9 mouse cellular contexts compared by ENCODE assay signal in genomic region chrX:167212707-167213106, GRCm38 (mm10). TPM values are rescaled to one million over a fixed set of nuclear protein-coding genes. Genes with fewer than 3 reads are reported as not detected.
DNase-seq lines count a peak whose midpoint lies in the region; ATAC-seq lines count a peak whose summit lies in the region.
"Had no signal": no experiment of that assay in that cellular context is flagged by ENCODE, and none has a peak within 500 bp of the region (broad histone marks: within the 10 kb centered on the region; RNA-seq: fewer than 3 reads in every experiment).

No protein-coding gene starts in this region.

- 0 out of 2 replicates have a peak, but pooled peaks have one; percentile 20 for ATAC-seq in forebrain, embryonic 15.5 days (replicated peaks)
- 0 out of 2 replicates have a peak, but pooled peaks have one; percentile 11 for ATAC-seq in intestine, embryonic 14.5 days (replicated peaks; ENCODE audit: low FRiP score, low TSS enrichment, low read depth)
- peak; percentile 23; the same call in 1 of the 2 replicates for ATAC-seq in midbrain, embryonic 11.5 days (ENCODE audit: low FRiP score)
- no peak for ATAC-seq in megakaryocyte-erythroid progenitor cell, adult 5-6 weeks (replicated peaks; ENCODE audit: low FRiP score, low TSS enrichment, poor library complexity, severe bottlenecking)

- no peak overlapping the region for H3K4me3 ChIP-seq in heart, embryonic 10.5 days
- H3K4me3 ChIP-seq in forebrain, embryonic 15.5 days: no peak overlapping the region
- H3K4me3 ChIP-seq in intestine, embryonic 14.5 days (ENCODE audit: low read depth, low read length): no peak overlapping the region
- no peak overlapping the region for H3K4me3 ChIP-seq in midbrain, embryonic 11.5 days (ENCODE audit: low read depth, low read length)

- no peak overlapping the region for H3K4me2 ChIP-seq in forebrain, embryonic 15.5 days (replicated peaks)
- H3K4me2 ChIP-seq in intestine, embryonic 14.5 days (ENCODE audit: low read length): no peak overlapping the region
- H3K4me2 ChIP-seq in midbrain, embryonic 11.5 days: no peak overlapping the region

- no peak overlapping the region for H3K9ac ChIP-seq in forebrain, embryonic 15.5 days (replicated peaks)
- H3K9ac ChIP-seq in intestine, embryonic 14.5 days (ENCODE audit: low read length): no peak overlapping the region
- no peak overlapping the region for H3K9ac ChIP-seq in midbrain, embryonic 11.5 days (ENCODE audit: low read length)

- H3K27me3 ChIP-seq in heart, embryonic 10.5 days (ENCODE audit: insufficient read depth, poor library complexity, severe bottlenecking): peaks cover 16% of the 10 kb centered on the region; the same call in 1 of the 2 replicates
- no peaks in the 10 kb centered on the region for H3K27me3 ChIP-seq in forebrain, embryonic 15.5 days
- H3K27me3 ChIP-seq in intestine, embryonic 14.5 days (replicated peaks; ENCODE audit: control insufficient read depth, insufficient read depth, low read length): no peaks in the 10 kb centered on the region; the same call in 1 of the 2 replicates
- H3K27me3 ChIP-seq in midbrain, embryonic 11.5 days (ENCODE audit: control insufficient read depth, insufficient read depth, low read length): peaks cover 7% of the 10 kb centered on the region

- H3K4me1 ChIP-seq in heart, embryonic 10.5 days: peaks cover 11% of the 10 kb centered on the region; the same call in 1 of the 2 replicates
- H3K4me1 ChIP-seq in forebrain, embryonic 15.5 days: peaks cover 19% of the 10 kb centered on the region
- H3K4me1 ChIP-seq in intestine, embryonic 14.5 days (replicated peaks; ENCODE audit: control insufficient read depth, insufficient read depth, low read length): no peaks in the 10 kb centered on the region; the same call in 1 of the 2 replicates
- peaks cover 8% of the 10 kb centered on the region; the same call in 1 of the 2 replicates for H3K4me1 ChIP-seq in midbrain, embryonic 11.5 days (ENCODE audit: control insufficient read depth, insufficient read depth, low read length)

- H3K9me3 ChIP-seq in heart, embryonic 10.5 days: no peaks in the 10 kb centered on the region
- no peaks in the 10 kb centered on the region for H3K9me3 ChIP-seq in forebrain, embryonic 15.5 days
- no peaks in the 10 kb centered on the region for H3K9me3 ChIP-seq in intestine, embryonic 14.5 days (ENCODE audit: control insufficient read depth, low read length)
- no peaks in the 10 kb centered on the region for H3K9me3 ChIP-seq in midbrain, embryonic 11.5 days (ENCODE audit: control insufficient read depth, low read length)

- no peak overlapping the region; the same call in 1 of the 2 replicates for H3K27ac ChIP-seq in heart, embryonic 10.5 days
- peak overlapping the region; percentile 50; the same call in 1 of the 2 replicates for H3K27ac ChIP-seq in forebrain, embryonic 15.5 days (replicated peaks)
- H3K27ac ChIP-seq in intestine, embryonic 14.5 days (ENCODE audit: low read depth): no peak overlapping the region
- no peak overlapping the region for H3K27ac ChIP-seq in midbrain, embryonic 11.5 days (ENCODE audit: low read depth, low read length)

- 39% methylated on average over 8 of the region's 8 CpGs for WGBS in heart, embryonic 10.5 days
- 25% methylated on average over 8 of the region's 8 CpGs for WGBS in forebrain, embryonic 15.5 days
- WGBS in intestine, embryonic 14.5 days: 20% methylated on average over 8 of the region's 8 CpGs
- WGBS in midbrain, embryonic 11.5 days: 21% methylated on average over 8 of the region's 8 CpGs

- H3K36me3 ChIP-seq in heart, embryonic 10.5 days: no peaks in the 10 kb centered on the region
- no peaks in the 10 kb centered on the region for H3K36me3 ChIP-seq in forebrain, embryonic 15.5 days
- no peaks in the 10 kb centered on the region for H3K36me3 ChIP-seq in intestine, embryonic 14.5 days (ENCODE audit: control insufficient read depth, insufficient read depth, low read length)
- H3K36me3 ChIP-seq in midbrain, embryonic 11.5 days (ENCODE audit: control insufficient read depth, insufficient read depth, low read length): no peaks in the 10 kb centered on the region

- peak; percentile 94 for DNase-seq in heart, adult 11 months
- no peak for DNase-seq in heart, embryonic 10.5 days (ENCODE audit: low spot score)
- peak; percentile 59 for DNase-seq in Muller cell, postnatal 12 days (ENCODE audit: inconsistent ontology term)
- DNase-seq in intestine, embryonic 14.5 days (ENCODE audit: low spot score): no peak
- DNase-seq in midbrain, embryonic 11.5 days (ENCODE audit: low spot score, missing footprints): peak; percentile 86
- DNase-seq in cerebellum, postnatal 25 days: no peak

RNA-seq across cellular contexts. Expression of gene Tmsb4x, which starts 3.6 kb away (rescaled TPM):
- 1,947 and 1,991 TPM in 2 replicates for polyA plus RNA-seq in heart, embryonic 10.5 days (2016; fragmentation: Nextera tagmentation; extraction: Ambion mirVana)
- polyA plus RNA-seq in forebrain, embryonic 15.5 days (2015; fragmentation: Nextera tagmentation; extraction: Ambion mirVana): 7,356 and 7,374 TPM in 2 replicates
- polyA plus RNA-seq in intestine, embryonic 14.5 days (2014; fragmentation: Nextera tagmentation; extraction: Ambion mirVana): 3,370 and 3,374 TPM in 2 replicates
- polyA plus RNA-seq in midbrain, embryonic 11.5 days (2014; fragmentation: Nextera tagmentation; extraction: Ambion mirVana): 5,801 and 6,146 TPM in 2 replicates
- 237 and 370 TPM in 2 replicates for total RNA-seq in megakaryocyte-erythroid progenitor cell, adult 5-6 weeks (2014; fragmentation: Nextera tagmentation)
- 226 and 321 TPM in 2 replicates for total RNA-seq in megakaryocyte-erythroid progenitor cell, adult 5-6 weeks (2017)
- total RNA-seq: MEL had no signal

RNA-seq across cellular contexts. Expression of gene Tlr8, which starts 51.4 kb away (rescaled TPM):
- 0.08 TPM in 1 of 2 replicates, not detected in the other for polyA plus RNA-seq in heart, embryonic 10.5 days (2016; fragmentation: Nextera tagmentation; extraction: Ambion mirVana)
- polyA plus RNA-seq in forebrain, embryonic 15.5 days (2015; fragmentation: Nextera tagmentation; extraction: Ambion mirVana): 0.05 and 0.09 TPM in 2 replicates
- 0.26 and 0.45 TPM in 2 replicates for polyA plus RNA-seq in intestine, embryonic 14.5 days (2014; fragmentation: Nextera tagmentation; extraction: Ambion mirVana)
- 0.14 TPM in 1 of 2 replicates, not detected in the other for polyA plus RNA-seq in midbrain, embryonic 11.5 days (2014; fragmentation: Nextera tagmentation; extraction: Ambion mirVana)
- not detected in 2 replicates for total RNA-seq in megakaryocyte-erythroid progenitor cell, adult 5-6 weeks (2014; fragmentation: Nextera tagmentation)
- total RNA-seq in megakaryocyte-erythroid progenitor cell, adult 5-6 weeks (2017): 0.52 TPM in 1 of 2 replicates, not detected in the other
- total RNA-seq: MEL had no signal

Comparison
In these comparisons a context has a peak if more than half of its experiments do, and no peak if none do; other contexts are left out.
1. DNase-seq: peak in heart, adult 11 months (single experiment), Muller cell, postnatal 12 days (single experiment) and midbrain, embryonic 11.5 days (single experiment); none in heart, embryonic 10.5 days (single experiment), intestine, embryonic 14.5 days (single experiment) and cerebellum, postnatal 25 days (0 of 2).